Mouse (Mus musculus): ENCODE results near the gene Lamc3. TPM values are rescaled to one million over a fixed set of nuclear protein-coding genes. Genes with fewer than 3 reads are reported as not detected.
A peak's percentile ranks its signal among the peaks of the same experiment; 100 is the strongest.

Gene Lamc3
- 1 to 10 TPM; 5.7 to 7.2 TPM for total RNA-seq (2021)

- DNase-seq = no peak
Measured at GRCm38 (mm10) chr2:31887030-31887429, at the start of gene Lamc3. TSS of gene Lamc3 (plus strand) at chr2:31887291.

GRCm38 (mm10) chr2:31838868-31839267, 48.2 kb upstream of the Lamc3 start:
- DNase-seq = no peak

- DNase-seq = no peak
Measured at GRCm38 (mm10) chr2:31844729-31845136, 42.4 kb upstream of the Lamc3 start.

- no peak for DNase-seq
Measured at GRCm38 (mm10) chr2:31845512-31845895, 41.6 kb upstream of the Lamc3 start.

GRCm38 (mm10) chr2:31845896-31846691, 41.0 kb upstream of the Lamc3 start, which contains the start of gene Fibcd1:
TSS of gene Fibcd1 (minus strand) at chr2:31846005.
- peak in 1 of 2 experiments; percentile 33 for DNase-seq

GRCm38 (mm10) chr2:31846692-31847660, 40.1 kb upstream of the Lamc3 start:
- no peak for DNase-seq

GRCm38 (mm10) chr2:31847908-31848307, 39.2 kb upstream of the Lamc3 start:
- no peak for DNase-seq

GRCm38 (mm10) chr2:31850141-31850540, 37.0 kb upstream of the Lamc3 start:
- no peak for DNase-seq

- no peak for DNase-seq
Measured at GRCm38 (mm10) chr2:31855991-31856390, 31.1 kb upstream of the Lamc3 start.

GRCm38 (mm10) chr2:31857180-31857579, 29.9 kb upstream of the Lamc3 start:
- no peak for DNase-seq

- no peak for DNase-seq
Measured at GRCm38 (mm10) chr2:31858500-31858899, 28.6 kb upstream of the Lamc3 start.

GRCm38 (mm10) chr2:31862919-31863318, 24.2 kb upstream of the Lamc3 start:
- DNase-seq = no peak

- DNase-seq = no peak
Measured at GRCm38 (mm10) chr2:31863766-31864165, 23.3 kb upstream of the Lamc3 start.

- no peak for DNase-seq
Measured at GRCm38 (mm10) chr2:31864891-31865290, 22.2 kb upstream of the Lamc3 start.

- DNase-seq = no peak
Measured at GRCm38 (mm10) chr2:31865322-31865721, 21.8 kb upstream of the Lamc3 start.

GRCm38 (mm10) chr2:31865794-31866193, 21.3 kb upstream of the Lamc3 start:
- no peak for DNase-seq

- no peak for DNase-seq
Measured at GRCm38 (mm10) chr2:31867773-31868537, 19.1 kb upstream of the Lamc3 start.

GRCm38 (mm10) chr2:31868538-31869164, 18.4 kb upstream of the Lamc3 start:
- DNase-seq = no peak

GRCm38 (mm10) chr2:31869692-31870091, 17.4 kb upstream of the Lamc3 start:
- DNase-seq = no peak

GRCm38 (mm10) chr2:31870683-31871082, 16.4 kb upstream of the Lamc3 start:
- no peak for DNase-seq

GRCm38 (mm10) chr2:31874290-31874855, 12.7 kb upstream of the Lamc3 start:
- DNase-seq = no peak

- DNase-seq = peak in 1 of 2 experiments; percentile 40
Measured at GRCm38 (mm10) chr2:31876446-31876845, 10.6 kb upstream of the Lamc3 start.

Data from layer of hippocampus, postnatal 36 days (tissue).